Mouse (Mus musculus) neural tube, embryonic 13.5 days (tissue): ENCODE measurements around the gene Syne3. TPM values are rescaled to one million over a fixed set of nuclear protein-coding genes. Genes with fewer than 3 reads are reported as not detected.

Experiments used
- ATAC-seq: fragments of 200-750 bp; cut with Nextera tagmentation; 2 replicates; pipeline ENCODE4 v1.8.0; 2017; ENCODE audit warnings: low read depth, mild to moderate bottlenecking, moderate TSS enrichment, moderate library complexity
- H3K27ac ChIP-seq: fragments of 300-500 bp; sonication (generic); replicated peaks from 2 replicates; pipeline ENCODE4 v1.5.1; 2015; ENCODE audit warnings: moderate library complexity, mild to moderate bottlenecking, inconsistent platforms
- H3K27me3 ChIP-seq: fragments of 300-500 bp; sonication (generic); 2 replicates; pipeline ENCODE4 v1.6.1; 2015; ENCODE audit warnings: mild to moderate bottlenecking, inconsistent platforms
- H3K36me3 ChIP-seq: fragments of 300-500 bp; sonication (generic); 2 replicates; pipeline ENCODE4 v1.6.1; 2015; ENCODE audit warnings: mild to moderate bottlenecking, inconsistent platforms
- H3K4me1 ChIP-seq: fragments of 300-500 bp; sonication (generic); replicated peaks from 2 replicates; pipeline ENCODE4 v1.6.1; 2015; ENCODE audit warnings: inconsistent platforms
- H3K4me2 ChIP-seq: fragments of 300-500 bp; sonication (generic); 2 replicates; pipeline ENCODE4 v1.6.1; 2015; ENCODE audit warnings: inconsistent platforms, mild to moderate bottlenecking, moderate library complexity
- H3K4me3 ChIP-seq: fragments of 300-500 bp; sonication (generic); 2 replicates; pipeline ENCODE4 v1.5.1; 2015; ENCODE audit warnings: mild to moderate bottlenecking, inconsistent platforms
- H3K9ac ChIP-seq: fragments of 300-500 bp; sonication (generic); 2 replicates; pipeline ENCODE4 v1.6.1; 2015; ENCODE audit warnings: moderate library complexity, mild to moderate bottlenecking, inconsistent platforms
- H3K9me3 ChIP-seq: fragments of 300-500 bp; sonication (generic); 2 replicates; pipeline ENCODE4 v1.6.1; 2016; ENCODE audit warnings: inconsistent platforms
- WGBS: fragments of 180-500 bp; shearing (Covaris S2); methylation state at CpG from one replicate; pipeline ENCODE4 v1.1.7; 2015; 5-methylcytosine and 5-hydroxymethylcytosine counted together
- polyA plus RNA-seq: library from polyadenylated mRNA; unstranded; fragments of >200 nt; fragmentation: Nextera tagmentation; extraction: Ambion mirVana; gene quantifications from 2 replicates; pipeline ENCODE4 v1.2.1, GENCODE M21; 2015

Gene Syne3
- polyA plus RNA-seq, 1 experiment from 2014 or later, result 0.32 TPM

DNA sequence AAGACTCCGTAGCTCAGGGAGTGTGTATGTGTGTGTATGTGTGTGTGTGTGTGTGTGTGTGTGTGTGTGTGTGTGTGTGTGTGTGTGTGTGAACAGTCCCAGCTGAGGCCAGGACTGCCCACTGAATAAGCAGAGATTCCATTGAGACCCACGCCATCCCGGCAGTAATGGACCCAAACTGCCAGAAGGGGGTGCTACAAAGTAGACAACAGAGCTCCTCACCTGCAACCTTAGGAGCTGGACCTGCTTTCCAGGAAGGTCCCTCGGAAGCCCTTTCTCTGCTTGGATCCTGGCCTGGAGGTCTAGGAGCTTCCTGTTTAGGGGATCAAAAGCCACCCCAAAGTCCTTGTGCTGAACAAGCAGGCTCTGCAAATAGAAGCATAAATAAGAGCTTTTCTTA is 55.7 kb downstream of the Syne3 start:
- H3K9ac ChIP-seq, result no peak overlapping the region

DNA sequence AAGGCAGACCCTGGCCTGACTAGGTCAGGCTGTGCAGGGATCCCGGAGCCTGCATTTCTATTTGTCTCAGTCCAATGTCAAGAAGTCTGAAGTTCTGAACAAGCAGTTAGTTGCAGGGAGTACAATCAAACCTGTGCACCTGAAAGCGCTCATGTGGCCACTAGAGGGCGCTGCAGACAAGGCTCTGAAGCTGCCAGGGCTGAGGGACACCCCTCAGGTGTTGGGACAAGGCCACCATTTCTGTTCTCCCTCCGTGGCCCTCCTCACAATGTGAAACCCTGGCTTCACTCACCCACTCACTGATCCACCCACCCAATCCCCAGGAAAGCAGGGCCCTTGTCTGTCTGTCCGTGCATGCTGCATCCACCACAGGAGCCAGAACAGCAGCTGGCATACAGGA is 57.2 kb downstream of the Syne3 start:
- Histone ChIP-seq H3K36me3 (no peaks in the 10 kb centered on the region), H3K9me3 (no peaks in the 10 kb centered on the region), H3K9ac (no peak overlapping the region), H3K27me3 (no peaks in the 10 kb centered on the region; the same call in 1 of the 2 replicates), H3K4me2 (no peak overlapping the region), H3K27ac (no peak overlapping the region), H3K4me3 (no peak overlapping the region), H3K4me1 (peaks cover 10% of the 10 kb centered on the region)
- WGBS, result 17% methylated on average over 5 of the region's 5 CpGs
- no peak for ATAC-seq

More for the DNA sequence above, 55.7 kb downstream of the Syne3 start:
- Histone ChIP-seq H3K27me3 (no peaks in the 10 kb centered on the region; the same call in 1 of the 2 replicates), H3K36me3 (no peaks in the 10 kb centered on the region), H3K4me2 (no peak overlapping the region), H3K4me3 (no peak overlapping the region), H3K27ac (no peak overlapping the region), H3K4me1 (peaks cover 10% of the 10 kb centered on the region), H3K9me3 (no peaks in the 10 kb centered on the region)
- WGBS, result 18% methylated on average over 4 of the region's 4 CpGs
- ATAC-seq, result no peak

DNA sequence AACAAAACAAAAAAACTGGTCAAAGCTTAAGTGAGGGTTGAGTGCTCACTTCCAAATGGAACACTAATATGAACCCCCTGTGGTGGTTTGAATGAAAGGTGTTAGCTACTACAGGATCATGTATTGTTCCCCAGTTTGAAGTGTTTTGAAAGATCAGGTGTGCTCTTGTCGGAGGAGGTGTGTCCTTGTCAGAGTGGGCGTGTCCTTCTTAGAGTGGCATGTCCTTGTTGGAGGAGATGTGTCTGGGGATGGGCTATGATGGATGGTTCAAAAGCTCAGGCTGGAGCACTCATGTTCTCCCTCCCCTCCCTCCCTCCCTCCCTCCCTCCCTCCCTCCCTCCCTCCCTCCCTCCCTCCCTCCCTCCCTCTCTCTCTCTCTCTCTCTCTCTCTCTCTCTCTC is 61.7 kb downstream of the Syne3 start:
- Histone ChIP-seq H3K27ac (no peak overlapping the region), H3K4me1 (no peaks in the 10 kb centered on the region), H3K9me3 (no peaks in the 10 kb centered on the region), H3K27me3 (no peaks in the 10 kb centered on the region), H3K36me3 (no peaks in the 10 kb centered on the region), H3K4me2 (no peak overlapping the region), H3K4me3 (no peak overlapping the region), H3K9ac (no peak overlapping the region)
- ATAC-seq, result no peak
- 79% methylated on average over 2 of the region's 2 CpGs for WGBS

DNA sequence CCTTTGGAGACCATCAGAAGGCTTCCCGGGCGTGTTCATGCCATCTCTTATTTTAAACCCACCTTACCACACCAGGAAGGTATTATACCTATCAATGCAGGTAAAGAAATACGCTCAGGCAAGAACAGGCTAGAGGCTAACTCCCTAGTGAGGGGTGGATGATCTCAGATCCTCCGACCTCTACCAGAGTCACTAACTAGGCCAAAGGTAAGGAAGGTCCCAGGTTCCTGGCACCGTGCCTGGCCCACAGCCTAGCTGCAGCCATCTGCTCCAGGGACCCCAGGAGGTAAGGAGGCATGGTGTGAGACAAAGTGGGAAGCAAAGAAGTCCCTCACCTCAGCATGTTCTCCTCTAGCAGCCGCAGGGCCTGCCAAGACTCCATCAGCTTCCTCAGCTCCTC is 63.4 kb downstream of the Syne3 start:
- Histone ChIP-seq H3K4me3 (no peak overlapping the region), H3K4me1 (no peaks in the 10 kb centered on the region), H3K36me3 (no peaks in the 10 kb centered on the region), H3K9ac (no peak overlapping the region), H3K9me3 (no peaks in the 10 kb centered on the region), H3K27ac (no peak overlapping the region), H3K27me3 (no peaks in the 10 kb centered on the region), H3K4me2 (no peak overlapping the region)
- ATAC-seq, result no peak
- WGBS, result 92% methylated on average over 6 of the region's 6 CpGs

DNA sequence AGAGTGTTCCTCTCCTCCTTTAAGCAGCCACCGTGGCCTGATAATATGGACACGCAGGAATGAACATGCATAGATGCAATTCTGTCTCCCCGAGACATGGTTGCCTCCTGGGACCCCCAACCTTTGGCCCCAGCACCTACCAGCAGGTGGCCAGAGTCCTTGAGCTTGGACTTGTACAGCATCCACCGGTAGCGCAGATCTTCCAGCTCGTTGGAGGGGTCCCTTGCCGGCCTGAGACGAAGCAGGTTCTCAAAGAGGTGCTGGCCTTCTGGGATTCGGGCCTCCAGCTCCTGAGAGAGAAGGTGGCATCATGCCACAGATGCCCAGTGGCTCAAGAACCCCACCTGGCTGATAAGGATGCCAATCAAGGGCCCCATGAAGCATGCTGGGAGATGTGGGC is 69.1 kb downstream of the Syne3 start:
- Histone ChIP-seq H3K27me3 (peaks cover 11% of the 10 kb centered on the region), H3K4me1 (0 out of 2 replicates have a peak, but pooled peaks cover 11% of the 10 kb centered on the region), H3K27ac (no peak overlapping the region), H3K4me3 (no peak overlapping the region), H3K9me3 (0 out of 2 replicates have a peak, but pooled peaks cover 4% of the 10 kb centered on the region), H3K4me2 (no peak overlapping the region), H3K36me3 (no peaks in the 10 kb centered on the region), H3K9ac (no peak overlapping the region)
- no peak for ATAC-seq
- 85% methylated on average over 9 of the region's 9 CpGs for WGBS

DNA sequence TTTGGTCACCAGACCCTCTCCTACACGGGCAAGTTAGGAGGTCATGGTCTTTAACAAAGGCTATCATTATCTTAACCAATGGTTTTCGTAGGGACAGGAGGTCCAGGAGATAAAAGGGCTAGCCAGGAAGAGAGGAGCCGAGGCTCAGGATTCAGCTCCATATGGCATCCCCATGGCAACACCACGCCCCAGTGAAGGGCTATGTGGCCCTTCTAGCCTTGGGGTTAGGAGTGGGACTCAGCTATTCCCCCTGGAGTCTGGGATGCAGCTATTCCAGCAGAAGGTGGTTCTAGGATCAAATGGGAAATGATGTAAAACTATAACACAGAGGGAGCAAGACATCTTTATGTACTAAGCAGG is 69.6 kb downstream of the Syne3 start:
- ATAC-seq, result 0 out of 2 replicates have a peak, but pooled peaks have one; percentile 30
- 0 out of 2 replicates have a peak, but pooled peaks cover 11% of the 10 kb centered on the region for H3K4me1 ChIP-seq
- no peak overlapping the region for H3K27ac ChIP-seq
- peaks cover 11% of the 10 kb centered on the region for H3K27me3 ChIP-seq
- H3K9ac ChIP-seq, result peak overlapping the region; percentile 10; the same call in 1 of the 2 replicates
- H3K36me3 ChIP-seq, result no peaks in the 10 kb centered on the region
- 0 out of 2 replicates have a peak, but pooled peaks cover 4% of the 10 kb centered on the region for H3K9me3 ChIP-seq
- no peak overlapping the region for H3K4me3 ChIP-seq
- no peak overlapping the region for H3K4me2 ChIP-seq
- 3% methylated on average over 4 of the region's 4 CpGs for WGBS

DNA sequence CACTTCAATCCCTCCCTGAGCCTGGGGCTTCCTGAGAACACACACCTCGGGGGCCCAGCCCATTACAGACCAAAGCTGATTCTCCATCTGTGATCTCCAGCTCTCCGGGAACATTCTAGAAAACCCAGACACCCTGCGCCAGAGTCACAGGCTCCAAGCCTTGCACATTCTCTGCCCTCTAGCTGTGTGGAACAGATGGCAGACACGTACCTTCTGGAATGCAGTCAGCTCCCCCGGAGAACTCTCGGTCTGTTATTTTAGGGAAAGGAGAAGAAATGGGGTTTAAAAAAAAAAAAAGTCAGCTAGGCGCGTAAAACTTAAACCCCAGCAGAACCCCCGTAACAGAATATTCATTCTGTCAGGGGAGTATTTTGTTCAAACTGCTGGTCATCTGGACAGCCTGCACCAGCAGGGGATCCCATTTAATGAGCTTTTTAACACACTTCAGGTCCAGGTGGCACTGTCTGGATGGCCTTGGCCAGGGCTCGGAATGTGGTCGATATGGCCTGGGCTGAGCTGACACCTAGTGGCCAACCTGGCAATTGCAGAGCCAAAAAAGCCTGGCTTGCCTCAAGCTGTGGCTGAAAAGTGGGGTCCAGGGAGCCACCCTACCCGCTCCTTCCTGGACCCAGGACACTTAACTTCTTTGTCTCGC is 70.1 kb downstream of the Syne3 start:
- 22% methylated on average over 13 of the region's 13 CpGs for WGBS
- Histone ChIP-seq H3K4me2 (0 out of 2 replicates have a peak overlapping the region, but pooled peaks have one; percentile 11), H3K9ac (no peak overlapping the region), H3K4me3 (no peak overlapping the region), H3K36me3 (no peaks in the 10 kb centered on the region), H3K27ac (no peak overlapping the region), H3K4me1 (0 out of 2 replicates have a peak, but pooled peaks cover 11% of the 10 kb centered on the region), H3K27me3 (peaks cover 11% of the 10 kb centered on the region), H3K9me3 (0 out of 2 replicates have a peak, but pooled peaks cover 4% of the 10 kb centered on the region)
- peak; percentile 88; the same call in 1 of the 2 replicates for ATAC-seq

DNA sequence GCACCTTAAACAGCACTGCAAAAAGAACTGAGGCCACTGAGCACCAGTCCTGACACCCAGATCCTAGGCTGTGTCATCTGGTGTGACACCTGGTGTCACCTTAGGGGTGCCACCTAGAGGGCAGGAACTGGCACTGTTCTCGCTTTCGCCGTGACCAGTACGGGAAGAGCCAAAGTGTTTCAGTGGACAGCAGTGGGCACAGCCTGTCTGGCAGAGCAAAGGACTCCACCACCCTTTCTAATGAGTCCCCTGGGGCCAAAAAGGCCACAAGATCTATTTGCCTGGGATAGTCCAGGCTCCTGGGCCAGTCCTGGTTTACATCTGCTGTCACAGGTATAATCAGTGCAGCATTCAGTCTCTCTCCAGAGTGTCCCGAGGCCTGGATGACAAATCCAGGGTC is 70.7 kb downstream of the Syne3 start:
- WGBS, result 69% methylated on average over 5 of the region's 5 CpGs
- Histone ChIP-seq H3K4me3 (no peak overlapping the region), H3K27me3 (peaks cover 11% of the 10 kb centered on the region), H3K4me2 (no peak overlapping the region), H3K4me1 (0 out of 2 replicates have a peak, but pooled peaks cover 11% of the 10 kb centered on the region), H3K36me3 (no peaks in the 10 kb centered on the region), H3K9me3 (0 out of 2 replicates have a peak, but pooled peaks cover 4% of the 10 kb centered on the region), H3K9ac (no peak overlapping the region), H3K27ac (no peak overlapping the region)
- 0 out of 2 replicates have a peak, but pooled peaks have one; percentile 45 for ATAC-seq

DNA sequence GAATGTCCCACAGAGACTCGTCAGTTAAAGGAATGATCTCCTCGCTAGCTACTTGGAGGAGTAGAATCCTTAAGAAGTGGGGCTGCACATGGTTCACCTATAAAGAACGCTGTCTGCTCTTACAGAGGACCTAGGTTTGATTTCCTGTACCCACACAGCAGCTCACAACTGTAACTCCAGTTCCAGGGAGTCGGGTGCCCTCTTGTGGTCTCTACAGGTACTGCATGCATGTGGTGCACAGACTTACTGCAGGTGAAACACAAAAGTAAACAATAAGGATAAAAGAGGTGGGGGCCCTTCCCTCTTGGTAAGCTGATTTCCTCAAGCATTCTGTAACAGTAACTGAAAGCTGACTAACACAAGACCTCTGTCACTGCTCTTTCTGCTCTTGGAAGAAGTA is 73.4 kb downstream of the Syne3 start:
- no peak overlapping the region for H3K4me2 ChIP-seq
- 0 out of 2 replicates have a peak, but pooled peaks cover 4% of the 10 kb centered on the region for H3K9me3 ChIP-seq
- no peak overlapping the region for H3K9ac ChIP-seq
- peaks cover 11% of the 10 kb centered on the region for H3K27me3 ChIP-seq
- H3K4me1 ChIP-seq, result 0 out of 2 replicates have a peak, but pooled peaks cover 11% of the 10 kb centered on the region
- H3K4me3 ChIP-seq, result no peak overlapping the region
- H3K27ac ChIP-seq, result no peak overlapping the region
- no peak for ATAC-seq
- 65% methylated on average over 4 of the region's 4 CpGs for WGBS
- H3K36me3 ChIP-seq, result no peaks in the 10 kb centered on the region

DNA sequence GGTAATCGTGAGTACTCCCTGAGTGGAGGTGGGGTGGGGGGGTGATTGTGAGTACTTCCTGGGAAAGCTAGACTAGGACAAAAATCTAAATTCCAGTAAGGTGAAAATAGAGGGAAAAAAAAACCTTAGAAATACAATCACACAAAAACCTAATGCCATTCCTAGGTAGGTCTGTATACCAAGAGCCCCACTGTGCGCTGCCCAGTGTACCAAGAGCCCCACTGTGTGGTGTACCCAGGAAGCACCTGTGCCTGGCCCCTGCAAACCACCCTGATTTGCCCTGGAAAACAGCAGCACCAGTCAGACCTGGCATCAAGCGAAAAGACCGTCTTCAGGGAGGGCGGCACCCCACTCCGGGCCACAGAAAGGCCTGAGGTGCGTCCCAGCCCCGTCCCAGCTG is 74.5 kb downstream of the Syne3 start:
- Histone ChIP-seq H3K4me2 (no peak overlapping the region), H3K27me3 (peaks cover 6% of the 10 kb centered on the region; the same call in 1 of the 2 replicates), H3K4me3 (no peak overlapping the region), H3K27ac (no peak overlapping the region), H3K9me3 (0 out of 2 replicates have a peak, but pooled peaks cover 4% of the 10 kb centered on the region), H3K36me3 (no peaks in the 10 kb centered on the region), H3K4me1 (0 out of 2 replicates have a peak, but pooled peaks cover 11% of the 10 kb centered on the region), H3K9ac (no peak overlapping the region)
- ATAC-seq, result no peak
- WGBS, result 84% methylated on average over 8 of the region's 8 CpGs

DNA sequence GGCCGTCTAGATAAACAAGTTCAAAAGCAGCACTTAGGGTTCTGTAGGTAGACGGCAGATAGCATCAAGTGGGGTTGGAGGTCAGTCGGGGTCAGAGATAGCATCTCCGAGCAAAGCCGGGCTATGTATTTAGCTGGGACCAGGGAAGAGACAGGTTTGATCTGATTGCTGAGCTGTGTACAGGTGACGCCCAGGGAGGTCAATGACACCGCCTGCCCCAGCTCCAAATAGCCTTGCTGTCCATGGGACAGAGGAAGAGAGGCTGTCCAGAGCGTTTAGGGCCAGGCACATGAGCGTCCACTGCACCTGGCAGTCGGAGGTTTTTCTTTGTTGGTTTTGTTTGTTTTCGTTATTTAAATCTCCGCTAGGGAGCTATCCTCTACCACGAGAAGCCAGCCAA is 75.8 kb downstream of the Syne3 start:
- H3K9ac ChIP-seq, result no peak overlapping the region
- H3K27ac ChIP-seq, result no peak overlapping the region
- 84% methylated on average over 13 of the region's 13 CpGs for WGBS
- 0 out of 2 replicates have a peak, but pooled peaks cover 3% of the 10 kb centered on the region for H3K4me1 ChIP-seq
- no peak for ATAC-seq
- H3K27me3 ChIP-seq, result peaks cover 4% of the 10 kb centered on the region; the same call in 1 of the 2 replicates
- H3K4me2 ChIP-seq, result no peak overlapping the region
- H3K36me3 ChIP-seq, result no peaks in the 10 kb centered on the region
- no peak overlapping the region for H3K4me3 ChIP-seq
- 0 out of 2 replicates have a peak, but pooled peaks cover 4% of the 10 kb centered on the region for H3K9me3 ChIP-seq

DNA sequence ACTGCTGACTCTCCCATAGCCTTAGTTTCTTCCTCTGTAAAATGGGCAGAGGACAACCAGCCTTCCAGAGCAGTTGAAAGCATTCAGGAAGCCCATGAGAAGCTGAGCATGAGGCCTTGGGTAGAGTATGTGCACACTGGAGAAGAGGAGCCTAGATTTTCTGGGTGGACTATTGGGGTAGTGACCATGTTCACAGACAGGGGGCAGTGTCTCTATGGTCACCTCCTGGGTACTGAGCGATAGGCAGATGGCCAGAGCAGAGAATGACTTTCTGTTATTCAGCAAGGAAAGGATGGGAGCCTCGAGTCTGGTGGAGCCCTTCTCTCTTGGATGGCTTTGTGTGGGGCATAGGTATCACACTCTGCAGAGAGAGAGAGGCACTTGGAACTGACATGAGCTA is 76.4 kb downstream of the Syne3 start:
- Histone ChIP-seq H3K9me3 (0 out of 2 replicates have a peak, but pooled peaks cover 4% of the 10 kb centered on the region), H3K4me1 (0 out of 2 replicates have a peak, but pooled peaks cover 3% of the 10 kb centered on the region), H3K36me3 (no peaks in the 10 kb centered on the region), H3K27ac (no peak overlapping the region), H3K4me3 (no peak overlapping the region), H3K4me2 (no peak overlapping the region), H3K9ac (no peak overlapping the region), H3K27me3 (peaks cover 1% of the 10 kb centered on the region; the same call in 1 of the 2 replicates)
- ATAC-seq, result no peak
- 71% methylated on average over 2 of the region's 2 CpGs for WGBS
